Mouse (Mus musculus) lung, adult 18-20 months (tissue): ENCODE data around the gene Fgfr2.
A peak's percentile ranks its signal among the peaks of the same experiment; 100 is the strongest.

ENCODE experiments used
- DNase-seq, 2 experiments: peaks; one replicate each; pipeline ENCODE4 v3.0.0; 2022; ENCODE audit warnings: mixed read lengths in 2 of 2

Fgfr2 gene

GRCm38 (mm10) chr7:132641606-132642005 is 481.5 kb downstream of the Fgfr2 start:
- DNase-seq = no peak

- DNase-seq = no peak
Measured at GRCm38 (mm10) chr7:132640946-132641345, 482.2 kb downstream of the Fgfr2 start.

- peak; percentile 24 to 59 for DNase-seq
Measured at GRCm38 (mm10) chr7:132638446-132639087, 484.6 kb downstream of the Fgfr2 start.

GRCm38 (mm10) chr7:132637292-132637691 is 485.9 kb downstream of the Fgfr2 start:
- DNase-seq = peak in 1 of 2 experiments; percentile 73

- no peak for DNase-seq
Measured at GRCm38 (mm10) chr7:132631313-132631712, 491.8 kb downstream of the Fgfr2 start.

- no peak for DNase-seq
Measured at GRCm38 (mm10) chr7:132627448-132627847, 495.7 kb downstream of the Fgfr2 start.

GRCm38 (mm10) chr7:132626174-132626573 is 497.0 kb downstream of the Fgfr2 start:
- DNase-seq = no peak

- DNase-seq = no peak
Measured at GRCm38 (mm10) chr7:132624161-132624560, 499.0 kb downstream of the Fgfr2 start.

- DNase-seq = no peak
Measured at GRCm38 (mm10) chr7:132619975-132620918, 502.9 kb downstream of the Fgfr2 start.

GRCm38 (mm10) chr7:132619549-132619948 is 503.6 kb downstream of the Fgfr2 start:
- no peak for DNase-seq

GRCm38 (mm10) chr7:132617021-132617564 is 506.1 kb downstream of the Fgfr2 start:
- DNase-seq = no peak

GRCm38 (mm10) chr7:132616391-132616790 is 506.8 kb downstream of the Fgfr2 start:
- DNase-seq = no peak

GRCm38 (mm10) chr7:132615346-132615745 is 507.8 kb downstream of the Fgfr2 start:
- DNase-seq = peak in 1 of 2 experiments; percentile 18

GRCm38 (mm10) chr7:132611530-132611929 is 511.6 kb downstream of the Fgfr2 start:
- DNase-seq = no peak

- DNase-seq = peak; percentile 79 to 82
Measured at GRCm38 (mm10) chr7:132610468-132611318, 512.5 kb downstream of the Fgfr2 start, which contains the start of gene Lhpp. Gene Lhpp (plus strand): TSS chr7:132610638.

- DNase-seq = no peak
Measured at GRCm38 (mm10) chr7:132608316-132609020, 514.7 kb downstream of the Fgfr2 start.

- peak in 1 of 2 experiments; percentile 10 for DNase-seq
Measured at GRCm38 (mm10) chr7:132605689-132606088, 517.5 kb downstream of the Fgfr2 start.

- DNase-seq = no peak
Measured at GRCm38 (mm10) chr7:132604720-132605119, 518.4 kb downstream of the Fgfr2 start.

GRCm38 (mm10) chr7:132600926-132601325 is 522.2 kb downstream of the Fgfr2 start:
- no peak for DNase-seq

GRCm38 (mm10) chr7:132600026-132600425 is 523.1 kb downstream of the Fgfr2 start:
- DNase-seq = no peak

GRCm38 (mm10) chr7:132599071-132599975 is 523.8 kb downstream of the Fgfr2 start, which contains the start of gene Nkx1-2:
Gene Nkx1-2 (minus strand): TSS chr7:132599637.
- DNase-seq = no peak
